Mouse (Mus musculus): ENCODE results near the gene Pde11a. TPM values are rescaled to one million over a fixed set of nuclear protein-coding genes. Genes with fewer than 3 reads are reported as not detected.

The Pde11a gene
- polyA plus RNA-seq, 1 experiment from 2014 or later = 0.11 TPM

DNA sequence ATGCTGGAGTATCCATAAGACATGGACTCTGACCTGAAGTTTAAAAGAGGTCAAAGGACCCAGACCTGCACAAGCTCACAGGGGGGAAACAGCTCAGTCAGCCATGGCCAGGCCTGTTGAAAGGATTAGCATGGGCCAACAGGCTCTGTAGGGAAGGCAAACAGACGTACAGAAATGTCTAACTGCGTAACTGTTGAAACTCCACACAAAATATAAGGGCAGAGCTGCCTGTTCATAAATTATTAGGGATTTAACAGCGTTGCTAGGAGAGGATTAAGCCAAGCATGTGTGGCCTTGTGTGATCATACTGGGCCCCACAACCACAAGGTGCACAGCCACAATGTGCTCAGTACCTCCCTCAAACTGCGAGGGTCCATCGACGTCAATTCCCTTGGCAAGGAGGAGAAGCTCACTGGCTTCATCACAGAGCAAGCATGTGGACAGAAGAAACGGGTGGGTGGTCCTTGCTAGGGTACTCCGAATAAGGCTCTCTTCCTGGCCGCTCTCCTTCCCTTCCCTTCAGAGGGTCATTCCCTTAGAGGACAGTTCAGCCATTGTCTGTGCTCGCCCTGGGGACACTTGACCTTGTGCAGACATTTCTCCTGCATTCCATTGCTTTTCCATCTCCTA is 375.2 kb downstream of the Pde11a start:
- Histone ChIP-seq H3K4me1 (ENCODE audit: control insufficient read depth, insufficient read depth, low read length) (peaks cover 23% of the 10 kb centered on the region), H3K4me3 (ENCODE audit: low read depth, low read length) (no peak overlapping the region), H3K27ac (ENCODE audit: low read depth, low read length) (no peak overlapping the region), H3K9ac (ENCODE audit: low read depth, low read length) (no peak overlapping the region), H3K36me3 (ENCODE audit: control insufficient read depth, insufficient read depth, low read length) (no peaks in the 10 kb centered on the region), H3K9me3 (replicated peaks; ENCODE audit: control insufficient read depth, low read length) (no peaks in the 10 kb centered on the region), H3K27me3 (ENCODE audit: control insufficient read depth, insufficient read depth, low read length) (no peaks in the 10 kb centered on the region), H3K4me2 (no peak overlapping the region)
- WGBS (ENCODE audit: insufficient replicate concordance) = 66% methylated on average over 10 of the region's 10 CpGs
- no peak for ATAC-seq (replicated peaks; ENCODE audit: insufficient number of reproducible peaks, low FRiP score, low TSS enrichment)

GRCm38 (mm10) chr2:75960366-75961330 is 377.9 kb downstream of the Pde11a start:
- WGBS (ENCODE audit: insufficient replicate concordance) = 41% methylated on average over 15 of the region's 15 CpGs
- Histone ChIP-seq H3K4me2 (peak overlapping the region; percentile 37), H3K4me1 (ENCODE audit: control insufficient read depth, insufficient read depth, low read length) (peaks cover 23% of the 10 kb centered on the region), H3K9ac (ENCODE audit: low read depth, low read length) (no peak overlapping the region), H3K4me3 (ENCODE audit: low read depth, low read length) (no peak overlapping the region), H3K36me3 (ENCODE audit: control insufficient read depth, insufficient read depth, low read length) (no peaks in the 10 kb centered on the region), H3K27me3 (ENCODE audit: control insufficient read depth, insufficient read depth, low read length) (no peaks in the 10 kb centered on the region), H3K27ac (ENCODE audit: low read depth, low read length) (peak overlapping the region; percentile 41; the same call in 1 of the 2 replicates), H3K9me3 (replicated peaks; ENCODE audit: control insufficient read depth, low read length) (no peaks in the 10 kb centered on the region)
- ATAC-seq (replicated peaks; ENCODE audit: insufficient number of reproducible peaks, low FRiP score, low TSS enrichment) = peak; percentile 48; the same call in 1 of the 2 replicates

GRCm38 (mm10) chr2:75959850-75960365 is 378.7 kb downstream of the Pde11a start:
- no peak for ATAC-seq (replicated peaks; ENCODE audit: insufficient number of reproducible peaks, low FRiP score, low TSS enrichment)
- 9% methylated on average over 15 of the region's 15 CpGs for WGBS (ENCODE audit: insufficient replicate concordance)
- H3K9ac ChIP-seq (ENCODE audit: low read depth, low read length) = no peak overlapping the region
- H3K4me2 ChIP-seq = peak overlapping the region; percentile 37
- H3K27me3 ChIP-seq (ENCODE audit: control insufficient read depth, insufficient read depth, low read length) = no peaks in the 10 kb centered on the region
- peaks cover 23% of the 10 kb centered on the region for H3K4me1 ChIP-seq (ENCODE audit: control insufficient read depth, insufficient read depth, low read length)
- H3K36me3 ChIP-seq (ENCODE audit: control insufficient read depth, insufficient read depth, low read length) = no peaks in the 10 kb centered on the region
- peak overlapping the region; percentile 41; the same call in 1 of the 2 replicates for H3K27ac ChIP-seq (ENCODE audit: low read depth, low read length)
- H3K9me3 ChIP-seq (replicated peaks; ENCODE audit: control insufficient read depth, low read length) = no peaks in the 10 kb centered on the region
- H3K4me3 ChIP-seq (ENCODE audit: low read depth, low read length) = no peak overlapping the region

DNA sequence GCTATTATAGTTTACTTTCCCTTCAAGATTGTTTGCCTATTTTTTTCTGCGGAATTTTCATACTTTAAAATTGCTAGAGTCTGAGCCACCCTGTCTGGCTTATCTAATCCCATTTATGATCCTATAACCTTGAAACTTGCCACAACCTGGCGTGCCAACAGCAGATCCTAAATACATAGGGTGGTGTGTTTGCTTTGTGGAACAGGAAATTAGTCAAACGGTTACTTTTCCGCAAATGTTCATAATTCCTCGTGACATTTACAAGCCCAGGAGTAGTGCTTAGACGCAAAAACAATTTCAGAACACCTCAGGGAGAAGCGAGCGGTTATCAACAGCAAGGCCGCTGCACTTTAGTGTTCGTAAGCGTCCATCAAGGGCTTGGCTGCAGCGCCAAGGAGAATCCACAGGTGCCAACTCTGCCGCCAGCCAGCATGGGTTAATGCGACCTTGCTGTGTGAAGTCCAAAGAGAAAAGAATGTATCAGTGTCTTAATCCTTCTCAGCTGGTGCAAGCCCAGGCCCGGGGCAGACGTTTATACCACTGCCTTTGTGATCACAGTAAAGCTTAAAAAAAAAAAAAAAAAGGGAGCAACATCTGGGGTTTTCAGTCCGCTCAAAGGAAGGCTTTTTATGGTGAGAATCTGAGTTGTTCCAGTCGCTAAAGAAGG is 379.3 kb downstream of the Pde11a start:
- H3K4me1 ChIP-seq (ENCODE audit: control insufficient read depth, insufficient read depth, low read length) = peaks cover 20% of the 10 kb centered on the region
- H3K9ac ChIP-seq (ENCODE audit: low read depth, low read length) = no peak overlapping the region
- H3K4me2 ChIP-seq = peak overlapping the region; percentile 37
- H3K27me3 ChIP-seq (ENCODE audit: control insufficient read depth, insufficient read depth, low read length) = no peaks in the 10 kb centered on the region
- peak overlapping the region; percentile 41 for H3K27ac ChIP-seq (ENCODE audit: low read depth, low read length)
- 25% methylated on average over 18 of the region's 18 CpGs for WGBS (ENCODE audit: insufficient replicate concordance)
- H3K36me3 ChIP-seq (ENCODE audit: control insufficient read depth, insufficient read depth, low read length) = no peaks in the 10 kb centered on the region
- H3K9me3 ChIP-seq (replicated peaks; ENCODE audit: control insufficient read depth, low read length) = no peaks in the 10 kb centered on the region
- H3K4me3 ChIP-seq (ENCODE audit: low read depth, low read length) = no peak overlapping the region
- ATAC-seq (replicated peaks; ENCODE audit: insufficient number of reproducible peaks, low FRiP score, low TSS enrichment) = no peak

- Histone ChIP-seq H3K4me1 (ENCODE audit: control insufficient read depth, insufficient read depth, low read length) (peaks cover 13% of the 10 kb centered on the region), H3K4me2 (peak overlapping the region; percentile 22; the same call in 1 of the 2 replicates), H3K36me3 (ENCODE audit: control insufficient read depth, insufficient read depth, low read length) (no peaks in the 10 kb centered on the region), H3K27me3 (ENCODE audit: control insufficient read depth, insufficient read depth, low read length) (no peaks in the 10 kb centered on the region), H3K9me3 (replicated peaks; ENCODE audit: control insufficient read depth, low read length) (no peaks in the 10 kb centered on the region), H3K27ac (ENCODE audit: low read depth, low read length) (no peak overlapping the region), H3K9ac (ENCODE audit: low read depth, low read length) (no peak overlapping the region), H3K4me3 (ENCODE audit: low read depth, low read length) (no peak overlapping the region)
- no peak for ATAC-seq (replicated peaks; ENCODE audit: insufficient number of reproducible peaks, low FRiP score, low TSS enrichment)
- WGBS (ENCODE audit: insufficient replicate concordance) = 42% methylated on average over 14 of the region's 14 CpGs
These were observed 382.9 kb downstream of the Pde11a start for GRCm38 (mm10) chr2:75955709-75956108.

DNA sequence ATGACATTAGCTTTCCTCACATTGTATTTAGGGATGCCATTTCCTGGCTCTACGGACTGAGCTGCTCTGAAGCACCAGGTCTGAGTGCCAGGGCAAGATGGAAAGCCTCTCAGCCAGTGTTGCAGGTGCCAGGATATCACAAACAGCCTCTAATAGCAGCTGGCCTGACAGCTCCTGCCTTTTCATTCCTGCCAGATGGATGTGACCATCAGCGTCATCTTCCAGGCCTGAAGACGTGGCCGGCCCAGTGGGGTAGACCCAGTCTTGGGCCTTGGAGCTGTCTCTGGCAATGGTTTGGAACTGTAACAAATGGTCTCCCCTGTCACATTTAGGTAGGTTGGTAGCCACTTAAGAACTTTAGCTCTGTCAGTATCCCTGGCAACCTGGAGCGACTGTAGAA is 385.3 kb downstream of the Pde11a start:
- H3K4me1 ChIP-seq (ENCODE audit: control insufficient read depth, insufficient read depth, low read length) = no peaks in the 10 kb centered on the region

GRCm38 (mm10) chr2:75950685-75951084 is 387.9 kb downstream of the Pde11a start:
- ATAC-seq (replicated peaks; ENCODE audit: insufficient number of reproducible peaks, low FRiP score, low TSS enrichment) = no peak

More for the DNA sequence above, 385.3 kb downstream of the Pde11a start:
- no peak overlapping the region for H3K27ac ChIP-seq (ENCODE audit: low read depth, low read length)
- H3K4me3 ChIP-seq (ENCODE audit: low read depth, low read length) = no peak overlapping the region
- no peaks in the 10 kb centered on the region for H3K36me3 ChIP-seq (ENCODE audit: control insufficient read depth, insufficient read depth, low read length)
- no peaks in the 10 kb centered on the region for H3K27me3 ChIP-seq (ENCODE audit: control insufficient read depth, insufficient read depth, low read length)
- ATAC-seq (replicated peaks; ENCODE audit: insufficient number of reproducible peaks, low FRiP score, low TSS enrichment) = no peak
- H3K4me2 ChIP-seq = no peak overlapping the region
- 88% methylated on average over 5 of the region's 5 CpGs for WGBS (ENCODE audit: insufficient replicate concordance)
- H3K9me3 ChIP-seq (replicated peaks; ENCODE audit: control insufficient read depth, low read length) = no peaks in the 10 kb centered on the region
- no peak overlapping the region for H3K9ac ChIP-seq (ENCODE audit: low read depth, low read length)

More at GRCm38 (mm10) chr2:75950685-75951084, 387.9 kb downstream of the Pde11a start:
- Histone ChIP-seq H3K4me1 (ENCODE audit: control insufficient read depth, insufficient read depth, low read length) (no peaks in the 10 kb centered on the region), H3K27me3 (ENCODE audit: control insufficient read depth, insufficient read depth, low read length) (no peaks in the 10 kb centered on the region), H3K9ac (ENCODE audit: low read depth, low read length) (no peak overlapping the region), H3K4me2 (no peak overlapping the region), H3K36me3 (ENCODE audit: control insufficient read depth, insufficient read depth, low read length) (no peaks in the 10 kb centered on the region), H3K9me3 (replicated peaks; ENCODE audit: control insufficient read depth, low read length) (no peaks in the 10 kb centered on the region), H3K27ac (ENCODE audit: low read depth, low read length) (no peak overlapping the region), H3K4me3 (ENCODE audit: low read depth, low read length) (no peak overlapping the region)
- WGBS (ENCODE audit: insufficient replicate concordance) = 82% methylated on average over 8 of the region's 8 CpGs

All from heart, embryonic 11.5 days (tissue).